Mouse (Mus musculus) retina, embryonic 14.5 days (tissue): ENCODE data around the gene Phc1.
A peak's percentile ranks its signal among the peaks of the same experiment; 100 is the strongest.
"Not testable (repeated sequence)": the region's sequence is repeated elsewhere in the genome, so short reads cannot be mapped to it uniquely, and the experiment has no call there.

Experiments
- DNase-seq: peaks from one replicate; pipeline ENCODE4 v3.0.0-alpha.2; 2015; ENCODE audit warnings: low spot score

The Phc1 gene

GRCm38 (mm10) chr6:122340349-122341000, at the start of gene Phc1:
Phc1 (minus strand) TSS chr6:122340561.
- peak; percentile 73 for DNase-seq

GRCm38 (mm10) chr6:122389986-122390385, 49.6 kb upstream of the Phc1 start:
- not testable (repeated sequence) for DNase-seq

GRCm38 (mm10) chr6:122387177-122388028, 47.0 kb upstream of the Phc1 start:
- DNase-seq, result not testable (repeated sequence)

- no peak for DNase-seq
These were observed 45.4 kb upstream of the Phc1 start for GRCm38 (mm10) chr6:122385724-122386123.

GRCm38 (mm10) chr6:122384886-122385285, 44.5 kb upstream of the Phc1 start:
- DNase-seq, result no peak

- DNase-seq, result no peak
These were observed 42.9 kb upstream of the Phc1 start for GRCm38 (mm10) chr6:122383211-122383610.

GRCm38 (mm10) chr6:122382046-122382445, 41.7 kb upstream of the Phc1 start:
- DNase-seq, result no peak

- no peak for DNase-seq
These were observed 27.9 kb upstream of the Phc1 start for GRCm38 (mm10) chr6:122368245-122368644.

- DNase-seq, result no peak
These were observed 26.6 kb upstream of the Phc1 start for GRCm38 (mm10) chr6:122366976-122367375.

- DNase-seq, result no peak
These were observed 25.9 kb upstream of the Phc1 start for GRCm38 (mm10) chr6:122366287-122366686.

GRCm38 (mm10) chr6:122365706-122366105, 25.3 kb upstream of the Phc1 start:
- DNase-seq, result no peak

- no peak for DNase-seq
These were observed 16.7 kb upstream of the Phc1 start for GRCm38 (mm10) chr6:122357089-122357488.

GRCm38 (mm10) chr6:122355909-122356308, 15.5 kb upstream of the Phc1 start:
- no peak for DNase-seq

GRCm38 (mm10) chr6:122347326-122347725, 7.0 kb upstream of the Phc1 start:
- DNase-seq, result not testable (repeated sequence)

- no peak for DNase-seq
These were observed 6.0 kb upstream of the Phc1 start for GRCm38 (mm10) chr6:122346399-122346798.

GRCm38 (mm10) chr6:122345731-122346130, 5.4 kb upstream of the Phc1 start:
- DNase-seq, result no peak

- no peak for DNase-seq
These were observed 4.2 kb upstream of the Phc1 start for GRCm38 (mm10) chr6:122344386-122345116.

GRCm38 (mm10) chr6:122343719-122344118, 3.4 kb upstream of the Phc1 start:
- DNase-seq, result no peak

- DNase-seq, result no peak
These were observed 1.8 kb upstream of the Phc1 start for GRCm38 (mm10) chr6:122342125-122342524.

GRCm38 (mm10) chr6:122341038-122341810, 863 bp upstream of the Phc1 start:
- DNase-seq, result no peak

- peak; percentile 90 for DNase-seq
These were observed 566 bp downstream of the Phc1 start for GRCm38 (mm10) chr6:122339648-122340341.
